Mouse (Mus musculus): ENCODE data around the gene Apba1.
A peak's percentile ranks its signal among the peaks of the same experiment; 100 is the strongest.

The Apba1 gene

DNA sequence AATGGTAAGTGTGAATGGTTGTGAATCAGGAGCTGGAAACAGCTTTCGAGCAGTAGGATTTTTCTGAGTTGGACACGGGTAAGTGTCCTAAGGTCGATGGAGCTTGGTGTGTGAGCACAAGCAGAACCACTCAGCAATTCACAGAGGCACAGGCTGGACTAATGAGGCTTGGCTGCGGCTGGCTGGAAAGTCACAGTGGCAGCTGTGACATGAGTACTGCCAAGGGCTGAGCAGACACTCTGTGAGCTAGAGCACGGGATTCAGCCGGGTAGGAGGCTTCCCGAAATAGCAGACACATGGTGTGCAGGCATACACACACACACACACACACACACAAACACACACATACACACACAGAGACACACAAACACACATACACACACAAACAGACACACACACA lies 121.2 kb downstream of the Apba1 start:
- DNase-seq = no peak

DNA sequence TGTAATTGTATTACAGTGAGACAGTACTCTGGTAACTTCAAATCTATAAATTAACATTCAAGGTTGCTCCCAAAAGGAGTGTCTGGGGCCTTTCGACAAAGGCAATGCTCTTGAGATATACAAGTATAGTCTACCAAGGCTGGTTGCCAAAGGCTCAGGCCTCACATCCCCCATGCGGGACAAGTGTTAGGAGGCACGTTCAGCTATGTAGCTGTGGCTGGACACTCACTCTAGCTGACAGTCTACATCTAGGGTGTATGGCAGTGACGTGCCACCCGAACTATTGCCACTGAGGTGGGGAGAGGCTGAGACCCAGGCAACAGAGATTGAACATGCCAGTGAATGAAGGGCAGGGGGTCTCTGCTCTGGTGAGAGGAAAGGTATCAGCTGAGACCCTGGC lies 127.5 kb downstream of the Apba1 start:
- no peak for DNase-seq

DNA sequence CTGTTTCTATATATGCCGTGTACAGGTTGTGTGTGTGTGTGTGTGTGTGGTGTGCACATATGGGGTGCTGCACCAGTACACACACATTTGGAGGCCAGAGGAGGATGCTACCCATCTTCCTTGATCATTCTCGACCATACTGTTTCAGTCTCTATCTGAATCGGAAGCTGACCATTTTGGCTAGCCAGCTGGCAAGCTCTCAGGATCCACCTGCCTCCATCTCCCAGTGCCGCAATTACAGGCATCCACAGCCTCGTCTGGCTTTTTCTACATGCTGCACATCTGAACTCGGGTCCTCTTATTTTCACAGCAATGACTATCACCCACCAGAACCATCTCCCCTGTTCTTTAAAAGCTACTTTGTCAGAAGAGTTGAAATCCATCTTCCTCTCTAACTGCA lies 132.7 kb downstream of the Apba1 start:
- DNase-seq = no peak

DNA sequence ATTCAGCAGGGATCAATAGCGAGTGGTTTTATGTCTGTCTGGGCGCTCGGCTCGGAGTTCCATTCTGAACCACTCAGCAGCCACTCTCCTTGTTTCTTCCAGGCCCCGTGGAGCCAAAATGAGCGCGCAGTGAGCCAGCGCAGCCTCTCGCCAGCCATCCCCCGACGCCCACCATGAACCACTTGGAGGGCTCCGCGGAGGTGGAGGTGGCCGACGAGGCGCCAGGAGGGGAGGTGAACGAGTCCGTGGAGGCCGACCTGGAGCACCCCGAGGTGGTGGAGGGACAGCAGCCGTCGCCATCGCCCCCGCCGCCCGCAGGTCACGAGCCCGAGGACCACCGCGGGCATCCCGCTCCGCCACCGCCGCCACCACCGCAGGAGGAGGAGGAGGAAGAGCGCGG lies 133.9 kb downstream of the Apba1 start:
- no peak for DNase-seq

DNA sequence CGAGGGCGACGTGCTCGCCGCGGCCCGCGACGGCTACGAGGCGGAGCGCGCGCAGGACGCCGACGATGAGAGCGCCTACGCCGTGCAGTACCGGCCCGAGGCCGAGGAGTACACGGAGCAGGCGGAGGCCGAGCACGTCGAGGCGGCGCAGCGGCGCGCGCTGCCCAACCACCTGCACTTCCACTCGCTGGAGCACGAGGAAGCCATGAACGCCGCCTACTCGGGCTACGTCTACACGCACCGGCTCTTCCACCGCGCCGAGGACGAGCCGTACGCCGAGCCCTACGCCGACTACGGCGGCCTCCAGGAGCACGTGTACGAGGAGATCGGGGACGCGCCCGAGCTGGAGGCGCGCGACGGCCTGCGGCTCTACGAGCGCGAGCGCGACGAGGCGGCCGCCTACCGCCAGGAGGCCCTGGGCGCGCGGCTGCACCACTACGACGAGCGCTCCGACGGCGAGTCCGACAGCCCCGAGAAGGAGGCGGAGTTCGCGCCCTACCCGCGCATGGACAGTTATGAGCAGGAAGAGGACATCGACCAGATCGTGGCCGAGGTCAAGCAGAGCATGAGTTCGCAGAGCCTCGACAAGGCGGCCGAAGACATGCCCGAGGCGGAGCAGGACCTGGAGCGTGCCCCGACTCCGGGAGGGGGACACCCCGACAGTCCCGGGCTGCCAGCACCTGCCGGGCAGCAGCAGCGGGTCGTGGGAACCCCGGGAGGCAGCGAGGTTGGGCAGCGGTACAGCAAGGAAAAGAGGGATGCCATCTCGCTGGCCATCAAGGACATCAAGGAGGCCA lies 134.6 kb downstream of the Apba1 start:
- DNase-seq = peak; percentile 5

DNA sequence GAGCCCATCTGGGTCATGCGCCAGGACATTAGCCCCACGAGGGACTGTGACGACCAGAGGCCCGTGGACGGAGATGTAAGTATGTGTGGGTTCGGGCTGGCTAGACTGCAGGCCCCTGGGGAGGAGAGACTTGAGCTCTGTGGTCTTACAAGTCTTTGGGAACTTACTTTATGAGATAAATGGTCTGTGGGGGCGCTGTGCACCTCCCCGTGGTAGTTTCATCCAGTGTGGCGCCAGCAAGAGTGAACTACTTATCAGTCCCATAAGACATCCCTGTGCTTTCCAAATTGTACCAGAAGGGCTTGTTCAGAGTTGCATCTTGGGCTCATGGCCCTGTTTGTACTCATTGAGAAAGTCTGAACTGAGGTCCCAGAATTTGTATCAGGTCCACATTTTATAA lies 135.3 kb downstream of the Apba1 start:
- DNase-seq = no peak

DNA sequence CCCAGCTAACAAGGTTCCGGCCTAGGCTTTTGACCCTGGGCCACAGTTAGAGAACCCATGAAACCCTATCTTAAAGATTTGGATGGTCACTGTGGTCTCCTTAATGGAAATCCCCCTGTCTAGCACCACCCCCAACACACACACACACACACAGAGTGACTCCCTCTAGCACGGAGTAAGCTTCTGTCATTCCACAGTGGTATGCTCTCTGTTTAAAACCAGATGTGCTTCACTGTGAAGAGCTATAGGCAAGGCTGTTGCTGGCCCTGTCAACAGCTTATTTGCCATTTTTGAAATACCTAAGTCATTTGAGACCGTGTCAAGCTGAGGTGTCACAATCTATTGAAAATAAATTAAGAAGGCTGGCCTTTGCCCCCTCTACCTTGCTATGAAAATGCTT lies 136.1 kb downstream of the Apba1 start:
- DNase-seq = no peak

DNA sequence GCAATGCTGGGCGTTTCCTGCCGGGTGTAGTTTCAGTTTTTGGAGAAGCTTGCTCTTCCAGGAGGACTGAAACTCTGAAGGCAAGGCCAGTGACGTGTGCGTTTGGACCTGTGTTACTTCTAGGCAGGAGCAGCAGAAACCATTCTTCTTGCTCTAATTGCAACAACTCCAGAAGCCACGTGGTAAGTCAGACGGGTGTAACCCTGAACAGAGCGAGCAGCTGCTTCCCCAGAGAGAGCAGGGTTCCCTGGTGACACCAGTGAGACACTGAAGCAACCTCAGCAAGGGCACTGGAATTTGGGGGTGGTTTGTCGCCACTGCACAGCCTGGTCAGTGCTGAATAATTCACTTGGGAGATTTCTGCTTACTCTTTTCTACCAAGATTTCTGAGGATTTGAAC lies 138.2 kb downstream of the Apba1 start:
- no peak for DNase-seq

DNA sequence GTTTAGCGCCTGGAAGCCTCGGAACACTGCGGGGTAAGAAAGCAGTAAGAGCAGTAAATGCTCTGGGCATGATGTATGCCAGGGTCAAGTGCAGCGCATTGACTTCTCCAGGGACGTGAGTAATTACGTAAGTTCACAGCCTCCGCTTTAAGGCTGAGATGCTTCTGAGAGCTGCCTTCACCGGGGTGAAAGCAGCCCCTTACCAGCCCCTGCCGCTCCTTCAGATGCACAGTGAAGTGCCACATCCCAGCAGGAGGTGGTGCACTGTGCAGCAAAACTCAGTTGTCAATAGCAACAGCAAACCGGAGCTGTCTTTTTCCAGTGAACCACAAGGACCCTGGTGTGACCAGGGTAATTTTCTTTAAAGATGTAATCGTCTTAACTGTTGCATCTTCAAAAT lies 139.8 kb downstream of the Apba1 start:
- no peak for DNase-seq

DNA sequence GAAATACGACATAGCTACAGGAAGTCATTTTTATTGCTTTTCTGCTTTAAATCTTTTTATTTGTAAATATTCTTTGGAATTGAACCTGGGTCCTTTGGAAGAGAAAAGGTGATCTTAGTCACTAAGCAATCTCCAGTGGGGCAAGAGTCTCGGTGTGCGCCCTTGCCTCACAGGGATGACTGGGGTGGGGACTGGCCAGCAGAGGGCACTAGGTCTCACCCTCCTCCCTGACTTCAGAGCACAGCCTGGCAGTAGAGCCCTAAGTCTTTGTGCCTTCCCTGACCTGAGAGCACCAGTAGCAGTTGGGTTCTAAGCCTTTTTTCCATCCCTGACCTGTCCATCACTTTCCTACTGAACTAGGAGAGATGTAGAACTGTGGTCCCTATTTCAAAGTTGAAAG lies 142.5 kb downstream of the Apba1 start:
- DNase-seq = peak; percentile 44

DNA sequence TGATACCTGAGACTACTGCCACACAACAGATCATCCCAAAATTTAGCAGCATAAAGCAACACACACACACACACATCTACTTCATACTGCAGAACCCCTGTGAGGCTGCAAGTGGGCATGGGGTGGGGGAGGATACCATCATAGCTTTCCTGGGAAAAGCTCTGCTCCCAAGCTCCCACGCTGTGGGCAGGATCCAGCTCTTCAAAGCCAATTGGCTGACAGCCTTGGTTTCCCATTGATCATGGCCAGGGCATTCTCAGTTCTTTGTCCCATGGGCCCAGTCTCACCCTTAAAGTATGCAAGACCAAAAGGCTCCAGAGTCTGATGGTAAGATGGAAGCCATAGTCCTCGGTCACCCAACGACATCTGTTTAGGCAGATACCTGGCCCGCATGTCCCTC lies 143.1 kb downstream of the Apba1 start:
- no peak for DNase-seq

DNA sequence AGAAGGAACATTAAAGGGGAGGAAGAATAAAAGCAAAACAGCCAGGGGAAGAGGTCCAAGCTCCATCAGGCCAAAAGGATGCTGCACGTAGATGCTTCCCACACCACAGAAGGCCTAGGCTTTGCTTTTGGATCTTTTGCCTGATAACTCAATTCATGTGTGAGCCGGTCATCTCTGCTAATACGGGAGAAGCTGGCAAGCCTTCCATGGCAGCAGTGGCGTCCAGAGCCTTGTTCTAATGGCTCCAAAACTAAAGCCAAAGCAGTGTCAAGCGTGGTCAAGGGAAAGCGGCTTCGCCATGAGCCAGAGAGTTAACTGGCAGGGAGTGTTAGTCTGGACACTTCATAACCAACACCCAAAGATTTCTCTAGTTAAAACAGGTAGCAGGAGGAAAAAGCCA lies 144.4 kb downstream of the Apba1 start:
- no peak for DNase-seq

DNA sequence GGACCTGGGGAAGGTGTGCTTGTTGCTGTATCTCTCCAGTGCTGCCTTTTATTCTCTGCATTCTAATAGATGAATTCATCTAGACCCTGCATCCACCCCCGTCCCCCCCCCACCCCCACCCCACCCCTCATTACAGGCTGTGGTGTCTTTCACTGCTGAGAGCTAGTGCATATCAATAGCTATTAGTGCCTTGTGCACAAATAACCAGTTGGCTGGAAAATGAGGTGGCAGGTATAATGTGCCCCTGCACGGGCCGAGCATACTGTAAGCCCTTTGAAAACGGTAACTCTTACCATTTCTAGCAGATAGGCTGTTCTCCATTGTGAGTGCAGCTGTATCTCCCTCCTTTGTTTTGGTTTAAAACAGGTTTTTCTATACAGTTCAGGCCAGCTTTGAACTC lies 146.2 kb downstream of the Apba1 start:
- no peak for DNase-seq

DNA sequence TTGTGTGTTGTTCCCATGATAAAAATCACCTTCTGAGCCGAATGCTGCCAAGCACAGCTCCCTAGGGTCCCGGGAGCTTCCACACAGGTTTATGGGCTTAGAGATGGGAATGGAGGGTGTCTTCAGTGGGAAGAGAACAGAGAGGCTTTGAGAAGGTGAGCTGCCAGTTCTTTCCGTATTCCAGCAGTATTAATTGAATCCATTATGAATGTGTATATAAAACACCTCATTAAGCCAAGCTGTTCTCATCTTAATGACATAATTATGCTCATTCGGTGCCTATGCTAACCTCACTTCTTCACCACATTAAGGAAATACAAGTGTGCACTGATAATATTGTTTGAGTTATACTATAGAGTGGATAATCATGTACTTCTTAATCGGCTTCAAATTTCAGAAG lies 147.1 kb downstream of the Apba1 start:
- DNase-seq = no peak

DNA sequence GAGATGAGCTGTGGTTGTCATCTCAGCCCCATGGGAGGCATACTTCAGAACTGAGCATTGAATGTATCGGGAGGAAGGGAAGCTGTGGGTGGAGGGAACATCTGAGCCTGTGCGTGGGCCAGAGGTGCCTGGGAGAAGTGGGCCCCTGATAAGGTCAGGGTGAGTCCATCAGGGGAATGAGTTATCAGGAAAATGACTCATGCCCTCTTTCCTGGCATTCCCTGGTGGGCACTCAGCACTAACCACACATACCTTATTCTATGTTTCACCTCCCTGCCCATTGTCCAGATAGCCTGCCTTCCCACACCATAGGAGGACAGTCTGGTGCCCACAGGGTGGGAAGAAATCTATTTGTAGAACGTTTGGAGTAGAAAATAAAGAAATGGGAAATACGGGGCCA lies 151.7 kb downstream of the Apba1 start:
- no peak for DNase-seq

DNA sequence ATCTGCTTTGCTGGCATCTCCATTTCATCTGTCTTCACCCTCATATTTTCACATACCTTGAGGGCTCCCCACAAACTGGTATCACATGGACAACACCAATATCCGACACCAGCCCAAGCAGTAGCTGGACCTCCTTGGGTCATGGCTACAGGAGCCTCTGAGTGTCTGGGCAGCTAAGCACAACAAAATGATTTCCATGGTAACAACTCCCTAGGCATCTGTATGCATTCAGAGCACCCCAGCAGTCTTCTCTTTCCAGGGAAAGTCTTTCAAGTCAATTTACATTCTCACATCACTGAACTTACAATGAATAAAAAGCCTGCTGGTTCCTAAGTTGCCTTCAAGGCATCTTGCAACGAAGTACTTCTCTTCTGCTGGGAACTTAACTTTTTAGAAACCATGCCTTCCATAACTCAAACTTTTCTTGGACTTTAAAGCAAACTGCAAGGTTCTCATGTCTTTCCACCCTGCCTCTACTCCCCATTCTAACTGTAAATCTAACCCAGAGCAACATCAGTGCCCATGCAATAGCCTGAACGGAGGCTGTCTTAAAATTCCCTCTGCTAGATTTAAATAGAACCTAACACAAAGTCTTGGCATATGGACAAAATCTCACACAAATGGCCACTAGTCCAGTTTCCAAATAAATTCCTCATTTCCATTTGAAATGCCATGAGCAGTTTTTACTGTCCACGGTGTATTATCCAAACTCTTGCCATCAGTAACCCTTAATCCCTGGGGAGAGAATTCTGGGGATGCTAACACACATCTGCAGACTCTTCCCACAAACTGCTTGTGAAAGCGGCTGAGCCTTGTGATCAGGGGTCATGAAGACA lies 160.9 kb downstream of the Apba1 start:
- DNase-seq = no peak

DNA sequence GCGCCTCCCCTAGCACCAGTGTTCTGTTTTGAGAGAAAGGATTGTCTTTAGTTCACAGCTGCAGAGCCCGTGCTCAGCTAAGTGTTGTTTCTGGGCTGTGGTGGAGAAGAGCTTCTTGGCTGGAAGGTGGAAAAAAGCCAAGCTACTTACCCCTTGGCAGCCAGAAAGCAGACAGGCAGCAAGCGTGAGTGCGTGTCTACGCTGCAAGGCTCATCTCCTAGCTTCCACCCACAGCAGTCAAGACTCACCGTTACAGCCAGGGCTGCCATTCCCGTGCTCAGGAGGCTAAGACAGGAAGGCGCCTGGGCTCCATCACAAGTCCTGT lies 161.5 kb downstream of the Apba1 start:
- no peak for DNase-seq

DNA sequence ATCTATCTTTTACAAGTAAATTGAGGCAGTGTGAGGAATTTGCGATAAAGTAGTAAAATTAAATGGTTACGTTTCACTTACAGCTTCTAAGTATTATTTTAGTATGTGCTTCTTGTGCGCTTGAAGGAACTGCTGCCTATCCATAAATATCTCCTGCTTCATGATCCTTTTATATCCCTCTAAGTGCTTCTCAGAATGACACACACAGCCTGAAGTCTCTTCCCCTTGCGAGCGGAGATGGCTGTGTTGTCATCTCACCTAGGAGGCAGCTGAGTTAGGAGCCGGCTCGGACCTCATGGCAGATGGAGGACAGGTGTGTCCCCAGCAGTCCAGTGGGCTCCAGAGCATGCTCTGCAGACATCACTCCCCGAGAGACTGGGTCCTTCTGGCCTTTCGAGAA lies 163.9 kb downstream of the Apba1 start:
- no peak for DNase-seq

DNA sequence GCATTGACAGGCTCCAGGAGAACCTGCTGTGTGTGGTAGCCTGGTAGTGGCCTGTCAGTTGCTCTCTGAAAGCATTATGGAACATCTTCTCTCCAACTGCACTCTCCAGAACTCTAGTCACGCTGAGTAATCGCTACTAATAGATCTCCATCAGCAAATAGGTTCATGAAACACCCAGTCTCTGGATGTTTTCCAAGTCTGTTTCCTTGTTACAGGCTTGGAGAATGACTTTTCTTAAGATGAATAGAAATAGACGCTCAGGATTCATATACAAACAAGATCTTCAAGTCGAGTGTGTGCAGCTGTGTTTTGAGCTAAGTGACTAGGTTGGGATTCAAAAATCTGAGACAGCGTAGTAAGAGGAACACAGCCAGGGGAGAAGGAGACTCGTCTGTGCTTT lies 165.4 kb downstream of the Apba1 start:
- no peak for DNase-seq

DNA sequence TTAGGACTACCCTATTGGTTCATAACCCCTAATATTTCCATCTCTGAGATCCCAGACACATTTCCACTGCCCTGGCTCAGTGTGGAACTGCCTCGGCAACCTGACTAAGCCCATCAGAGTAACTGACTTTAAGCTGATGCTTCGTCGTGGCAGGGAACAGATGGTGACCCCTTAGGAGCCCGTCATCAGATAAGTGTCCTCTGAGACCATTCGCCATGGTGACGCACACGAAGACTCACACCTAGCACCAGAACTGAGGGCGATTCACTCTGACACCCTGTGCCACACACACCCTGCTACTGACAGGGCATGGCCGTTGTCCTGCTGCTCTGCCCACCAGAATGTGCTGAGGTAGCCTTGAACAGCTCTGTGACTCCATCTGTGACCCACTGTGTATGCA lies 166.1 kb downstream of the Apba1 start:
- DNase-seq = no peak

DNA sequence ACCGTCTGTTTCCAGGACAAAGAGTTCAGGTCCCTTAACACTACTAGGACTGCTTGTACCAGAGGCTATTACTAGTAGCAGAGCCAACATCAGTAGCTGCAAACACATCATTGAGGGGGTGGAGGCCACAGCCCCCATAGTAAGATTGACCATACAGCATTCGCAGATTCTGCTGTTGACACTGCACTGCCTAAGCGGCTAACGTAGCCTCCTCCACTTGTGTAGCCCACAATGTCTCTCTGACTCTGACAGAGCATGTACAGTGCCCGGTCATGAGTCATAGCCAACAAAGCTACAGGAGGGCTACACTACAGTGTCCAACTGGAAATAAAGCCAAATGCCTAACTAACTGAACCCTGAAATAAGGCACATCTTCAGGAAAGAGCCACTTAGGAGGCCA lies 166.9 kb downstream of the Apba1 start:
- no peak for DNase-seq

DNA sequence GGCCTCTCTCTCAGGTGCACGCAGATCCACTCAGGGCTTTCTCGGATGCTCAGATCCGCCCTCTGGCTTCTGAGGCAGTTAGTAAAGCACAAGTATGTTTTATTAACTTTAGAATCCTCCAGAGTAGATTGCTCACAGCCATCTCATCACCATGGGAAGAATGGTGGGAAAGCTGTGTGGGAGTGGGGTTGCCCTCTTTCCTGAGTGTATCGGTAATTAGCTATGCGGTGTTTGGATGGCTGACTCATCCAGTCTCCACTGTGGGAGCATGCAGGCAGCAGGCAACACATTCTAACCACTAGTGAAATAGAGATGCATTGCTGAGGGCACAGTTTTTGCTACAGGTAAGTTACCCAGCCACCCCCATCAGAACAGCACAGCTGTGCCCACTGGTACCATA lies 172.1 kb downstream of the Apba1 start:
- DNase-seq = no peak

DNA sequence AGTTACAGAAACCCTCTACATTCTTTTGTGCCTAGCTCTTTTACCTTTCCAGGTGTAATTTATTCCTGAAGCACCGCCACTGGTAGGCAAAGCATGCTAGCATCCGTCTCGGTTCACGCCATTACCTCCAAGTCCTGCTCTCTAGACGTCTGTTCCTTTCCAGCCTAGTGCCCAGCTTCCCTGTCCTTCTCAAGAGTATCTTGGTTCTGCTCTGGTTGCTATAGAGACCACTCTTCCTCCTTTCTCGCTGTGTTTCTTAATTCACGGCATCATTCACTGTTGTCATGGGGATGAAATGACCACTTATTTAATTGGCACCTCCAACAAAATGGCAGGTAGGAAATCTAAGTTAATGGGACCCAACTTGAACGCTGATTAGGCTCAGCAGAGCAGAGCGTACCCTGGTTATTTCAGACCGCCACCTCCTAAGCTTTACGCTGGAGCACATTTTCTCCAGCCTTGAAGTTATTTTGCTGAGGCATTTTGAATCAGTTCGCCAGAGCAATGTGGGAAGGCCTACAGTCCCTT lies 182.8 kb downstream of the Apba1 start:
- no peak for DNase-seq

DNA sequence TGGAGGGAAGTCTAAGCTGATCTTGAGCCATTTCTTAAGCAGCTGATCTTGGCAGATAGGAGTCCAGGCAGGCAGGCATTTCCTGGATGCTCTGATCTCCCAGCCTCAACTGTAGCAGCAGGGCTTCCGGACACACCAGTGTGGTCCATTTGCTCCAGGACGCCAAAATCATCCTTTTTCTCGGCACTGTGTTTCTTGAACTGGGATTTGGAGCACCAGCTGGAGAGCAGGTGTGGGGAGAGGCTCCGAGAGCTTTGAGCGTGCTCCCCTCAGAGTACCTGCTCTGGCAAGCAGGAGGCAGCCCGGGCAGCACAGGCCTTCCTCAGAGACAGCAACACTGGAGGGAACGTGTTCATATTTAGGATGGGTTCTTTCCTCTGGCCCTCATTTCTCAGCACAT lies 184.2 kb downstream of the Apba1 start:
- DNase-seq = no peak
